Mouse (Mus musculus) Muller cell, postnatal 12 days (primary cell): ENCODE measurements around the gene Tdpoz3.
"Not testable (repeated sequence)": the region's sequence is repeated elsewhere in the genome, so short reads cannot be mapped to it uniquely, and the experiment has no call there.

Experiments used
- DNase-seq: peaks from one replicate; pipeline ENCODE4 v3.0.0-alpha.2; 2015; ENCODE audit errors: inconsistent ontology term

Tdpoz3 gene

GRCm38 (mm10) chr3:93825720-93826119 is at the start of gene Tdpoz3:
Gene Tdpoz3 (plus strand): TSS chr3:93826020.
- DNase-seq, result not testable (repeated sequence)

- not testable (repeated sequence) for DNase-seq
Measured at GRCm38 (mm10) chr3:93796098-93796497, 29.7 kb upstream of the Tdpoz3 start, which contains the start of gene Tdpoz4. Gene Tdpoz4 (plus strand): TSS chr3:93796398.

GRCm38 (mm10) chr3:93813341-93813740 is 12.5 kb upstream of the Tdpoz3 start:
- DNase-seq, result peak; percentile 3

- not testable (repeated sequence) for DNase-seq
Measured at GRCm38 (mm10) chr3:93858957-93859356, 33.1 kb downstream of the Tdpoz3 start.

GRCm38 (mm10) chr3:93870635-93871034 is 44.8 kb downstream of the Tdpoz3 start:
- not testable (repeated sequence) for DNase-seq
